Mouse (Mus musculus) lung, adult 2 months (tissue): ENCODE measurements around the gene Akr1a1. TPM values are rescaled to one million over a fixed set of nuclear protein-coding genes. Genes with fewer than 3 reads are reported as not detected.
A peak's percentile ranks its signal among the peaks of the same experiment; 100 is the strongest.

ENCODE experiments used
- DNase-seq: peaks from one replicate; pipeline ENCODE4 v3.0.0; 2022
- H3K4me1 ChIP-seq: fragments of 200-500 bp; 2 replicates; pipeline ENCODE4 v1.6.1; 2011; ENCODE audit warnings: low read length; ENCODE audit not compliant: control insufficient read depth, insufficient read depth
- H3K4me3 ChIP-seq: fragments of 200-500 bp; replicated peaks from 2 replicates; pipeline ENCODE3; 2011; ENCODE audit warnings: low read depth, mild to moderate bottlenecking, control low read depth, low read length; ENCODE audit errors: extremely low read depth
- CTCF ChIP-seq: fragments of 200-500 bp; IDR thresholded peaks from 2 replicates; pipeline ENCODE4 v1.5.1; 2011; ENCODE audit warnings: mild to moderate bottlenecking, low read length, control low read depth; ENCODE audit not compliant: insufficient read depth
- POLR2A ChIP-seq: fragments of 200-500 bp; IDR thresholded peaks from 2 replicates; pipeline ENCODE4 v1.6.1; 2011; ENCODE audit warnings: low read depth, mild to moderate bottlenecking, control low read depth, low read length, borderline replicate concordance; ENCODE audit errors: extremely low read depth
- WGBS: fragments of 180-500 bp; shearing (Covaris S2); methylation state at CpG from one replicate; pipeline ENCODE4 v1.1.7; 2018; 5-methylcytosine and 5-hydroxymethylcytosine counted together
- polyA plus RNA-seq: library from polyadenylated mRNA; depleted of rRNA; stranded (reverse); fragments of >200 nt; gene quantifications from 2 replicates; pipeline ENCODE4 v1.2.3, GENCODE M21; 2012

Gene Akr1a1
- polyA plus RNA-seq, 1 experiment, result 669 TPM

DNA sequence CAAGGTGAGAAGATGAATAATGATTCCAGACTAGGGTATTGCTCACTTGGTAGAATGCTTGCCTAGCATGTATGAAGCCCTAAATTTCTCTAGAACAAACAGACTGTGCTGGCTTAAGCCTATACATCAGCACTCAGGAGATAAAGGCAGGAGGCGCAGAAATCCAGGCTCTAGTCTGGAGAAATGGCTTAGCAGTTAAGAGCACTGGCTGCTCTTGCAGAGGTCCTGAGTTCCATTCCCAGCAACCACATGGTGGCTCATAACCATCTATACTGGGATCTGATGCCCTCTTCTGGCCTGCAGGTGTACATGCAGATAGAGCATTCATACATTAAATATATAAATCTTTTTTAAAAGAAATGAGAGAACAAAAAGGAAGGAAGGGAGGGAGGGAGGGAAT lies 9.4 kb downstream of the Akr1a1 start:
- no peak for DNase-seq
- TF ChIP-seq POLR2A (no peak), CTCF (no peak)
- WGBS, result 94% methylated on average over 1 of the region's 1 CpGs

DNA sequence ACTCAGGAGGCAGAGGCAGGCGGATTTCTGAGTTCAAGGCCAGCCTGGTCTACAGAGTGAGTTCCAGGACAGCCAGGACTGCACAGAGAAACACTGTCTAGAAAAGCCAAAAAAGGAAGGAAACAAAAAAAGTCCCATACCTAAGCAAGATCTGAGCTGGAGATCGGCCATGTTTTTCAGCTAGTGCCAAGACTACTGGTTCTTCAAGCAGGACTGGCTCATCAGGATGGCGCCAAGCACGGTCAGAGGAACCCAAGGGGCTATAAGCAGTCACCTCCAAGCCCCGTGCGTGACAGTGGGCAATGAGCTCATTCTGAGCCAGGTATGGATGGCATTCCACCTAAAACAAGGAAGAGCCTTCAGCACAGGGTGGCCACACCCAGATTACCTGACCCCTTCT lies 12.7 kb downstream of the Akr1a1 start:
- TF ChIP-seq POLR2A (no peak), CTCF (no peak)
- 90% methylated on average over 6 of the region's 6 CpGs for WGBS
- DNase-seq, result no peak
- H3K4me3 ChIP-seq, result no peak overlapping the region
- H3K4me1 ChIP-seq, result no peaks in the 10 kb centered on the region

More for the DNA sequence above, 9.4 kb downstream of the Akr1a1 start:
- peaks cover 13% of the 10 kb centered on the region for H3K4me1 ChIP-seq
- H3K4me3 ChIP-seq, result no peak overlapping the region

DNA sequence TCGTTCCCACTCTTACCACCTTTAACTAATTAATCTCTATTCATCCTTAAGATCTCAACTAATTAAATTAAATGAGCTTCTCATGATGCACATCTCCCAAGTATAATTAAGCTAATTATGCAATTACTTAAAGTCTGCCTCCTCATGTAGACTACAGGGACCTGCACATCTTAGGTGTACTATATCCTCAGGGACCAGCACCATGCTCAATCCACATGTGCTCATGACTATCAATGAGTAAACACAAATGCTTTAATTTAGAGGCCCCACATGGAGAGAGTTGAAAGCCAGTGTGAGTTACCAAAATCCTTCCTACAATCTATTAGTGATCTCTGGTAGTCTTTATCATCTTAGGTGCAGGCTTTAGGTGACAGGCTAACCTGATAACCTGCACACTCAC lies 16.3 kb downstream of the Akr1a1 start:
- no peaks in the 10 kb centered on the region for H3K4me1 ChIP-seq
- no peak for DNase-seq
- WGBS, result 91% methylated on average over 1 of the region's 1 CpGs
- no peak overlapping the region for H3K4me3 ChIP-seq
- no peak for TF ChIP-seq CTCF
- no peak for TF ChIP-seq POLR2A

DNA sequence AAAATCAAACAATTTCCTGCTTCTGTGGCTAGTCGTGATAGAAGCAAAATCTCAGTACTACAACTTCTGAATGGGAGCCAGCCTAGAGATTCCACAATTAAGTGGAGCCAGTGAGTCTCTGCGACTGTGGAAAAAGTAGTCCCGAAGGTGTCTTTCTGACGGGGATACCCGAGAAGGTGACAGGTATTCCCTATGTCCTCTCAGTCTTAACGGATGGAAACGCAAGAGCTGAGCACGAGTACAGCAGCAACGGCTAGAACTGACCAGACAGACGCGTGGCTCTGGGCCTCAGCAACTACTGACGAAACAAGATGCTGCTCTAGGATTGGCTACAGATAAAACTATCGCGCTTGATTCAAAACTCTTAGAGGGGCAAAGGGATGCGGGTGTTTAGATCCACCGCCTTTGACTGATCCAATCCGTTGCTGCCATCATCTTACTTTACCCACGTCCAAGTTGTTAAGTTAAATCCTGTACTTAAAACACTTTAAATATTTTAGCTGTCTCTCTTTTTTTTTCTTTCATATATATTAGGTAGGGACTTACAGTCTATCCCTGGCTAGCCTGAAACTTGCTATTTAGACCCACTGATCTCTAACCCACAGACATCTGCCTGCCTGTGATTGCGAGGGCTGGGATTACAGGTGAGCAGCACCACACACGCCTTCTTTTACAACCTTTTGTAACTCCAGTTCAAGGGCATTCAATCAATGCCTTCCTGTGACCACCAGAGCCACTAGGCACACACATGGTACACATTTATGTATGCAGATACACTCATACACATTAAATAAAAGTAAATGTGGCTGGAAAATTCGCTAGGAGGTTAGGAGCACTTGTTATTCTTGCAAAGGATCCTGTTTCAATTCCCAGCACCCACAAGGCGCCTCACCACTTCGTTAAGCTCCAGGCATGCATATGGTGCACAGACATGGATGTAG lies 23.5 kb downstream of the Akr1a1 start, which contains the start of gene Nasp:
Gene Nasp, minus strand, starts transcription at position 220 of the 941 bp plus-strand sequence.
- 7% methylated on average over 23 of the region's 23 CpGs for WGBS
- DNase-seq, result peak; percentile 77

DNA sequence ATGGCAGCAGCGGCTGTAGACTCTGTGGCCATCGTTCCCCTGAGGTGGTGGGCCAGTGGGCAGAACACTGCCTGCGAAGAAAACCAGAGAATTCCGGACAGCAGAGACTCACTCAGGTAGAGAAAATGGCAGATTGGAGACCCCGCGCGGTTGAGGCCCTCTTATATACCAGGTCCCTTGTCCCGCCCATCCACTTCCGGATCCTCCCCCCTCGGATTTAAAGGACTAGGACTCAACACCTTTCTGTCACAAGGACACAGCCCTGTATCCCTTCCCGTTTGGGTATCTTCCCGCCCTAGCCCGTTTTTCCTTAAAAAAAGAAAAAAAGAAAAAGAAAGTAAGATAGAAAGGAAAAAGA lies 24.1 kb downstream of the Akr1a1 start:
- 0% methylated on average over 13 of the region's 13 CpGs for WGBS
- peaks cover 6% of the 10 kb centered on the region for H3K4me1 ChIP-seq
- peak; percentile 92 for DNase-seq
- peak overlapping the region; percentile 75 for H3K4me3 ChIP-seq
- TF ChIP-seq CTCF, result no peak
- peak; percentile 86 for TF ChIP-seq POLR2A

More for the DNA sequence above, 23.5 kb downstream of the Akr1a1 start, which contains the start of gene Nasp:
- Histone ChIP-seq H3K4me1 (peaks cover 6% of the 10 kb centered on the region), H3K4me3 (peak within 1 kb of the TSS; percentile 75)
- TF ChIP-seq POLR2A (no peak), CTCF (no peak)

DNA sequence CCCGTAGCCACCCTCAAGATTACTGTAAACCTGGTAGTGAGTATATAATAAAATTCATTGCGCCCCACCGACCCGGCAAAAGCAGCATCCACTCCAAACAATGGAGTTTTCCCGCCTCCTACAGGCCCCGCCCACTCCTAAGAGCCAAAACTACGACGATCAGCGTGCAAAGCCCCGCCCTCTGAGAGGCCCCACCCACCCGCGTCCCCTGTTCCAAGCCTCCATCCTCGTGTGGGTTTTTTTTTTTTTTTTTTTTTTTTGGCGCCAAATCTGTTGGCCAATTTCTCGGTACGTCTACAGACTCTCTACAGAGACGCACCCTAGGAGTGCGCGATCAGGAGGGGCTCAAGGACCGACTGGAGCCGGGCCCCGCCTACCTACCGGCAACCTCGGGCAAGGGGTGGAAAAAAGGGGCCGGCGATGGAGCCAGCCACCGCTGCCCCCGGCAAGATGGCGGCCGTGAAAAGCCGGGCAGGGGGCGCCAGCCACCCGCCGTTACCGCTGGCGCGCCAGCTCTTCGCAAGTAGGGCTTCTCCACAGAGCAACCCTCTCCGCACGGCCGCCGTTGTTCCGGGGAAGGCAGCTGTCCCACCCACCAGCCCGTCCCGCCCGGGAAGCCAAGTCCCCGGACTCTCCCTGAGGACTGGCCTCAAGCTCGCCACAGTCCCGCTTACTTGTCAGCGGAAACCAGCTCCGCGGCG lies 24.7 kb downstream of the Akr1a1 start:
- DNase-seq, result peak; percentile 68
- TF ChIP-seq POLR2A (no peak), CTCF (no peak)
- Histone ChIP-seq H3K4me3 (peak overlapping the region; percentile 75), H3K4me1 (peaks cover 6% of the 10 kb centered on the region)
- under 1% methylated on average over 53 of the region's 53 CpGs for WGBS

DNA sequence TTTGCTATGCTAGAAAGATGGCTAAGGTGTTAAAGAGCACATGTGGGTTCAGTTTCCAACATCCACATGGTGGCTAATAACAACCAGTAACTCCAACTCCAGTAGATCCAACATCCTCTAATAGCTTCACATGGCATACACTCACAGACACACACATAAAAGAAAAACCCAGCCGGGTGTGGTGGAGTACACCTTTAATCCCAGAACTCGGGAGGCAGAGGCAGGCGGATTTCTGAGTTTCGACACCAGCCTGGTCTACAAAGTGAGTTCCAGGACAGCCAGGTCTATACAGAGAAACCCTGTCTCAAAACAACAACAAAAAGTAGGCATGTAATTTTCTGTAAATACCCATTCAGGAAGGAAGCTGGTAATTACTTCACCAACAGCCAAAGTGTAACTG lies 26.6 kb downstream of the Akr1a1 start:
- DNase-seq, result no peak
- 92% methylated on average over 4 of the region's 4 CpGs for WGBS
- peaks cover 6% of the 10 kb centered on the region for H3K4me1 ChIP-seq
- H3K4me3 ChIP-seq, result no peak overlapping the region
- TF ChIP-seq CTCF, result no peak
- no peak for TF ChIP-seq POLR2A

DNA sequence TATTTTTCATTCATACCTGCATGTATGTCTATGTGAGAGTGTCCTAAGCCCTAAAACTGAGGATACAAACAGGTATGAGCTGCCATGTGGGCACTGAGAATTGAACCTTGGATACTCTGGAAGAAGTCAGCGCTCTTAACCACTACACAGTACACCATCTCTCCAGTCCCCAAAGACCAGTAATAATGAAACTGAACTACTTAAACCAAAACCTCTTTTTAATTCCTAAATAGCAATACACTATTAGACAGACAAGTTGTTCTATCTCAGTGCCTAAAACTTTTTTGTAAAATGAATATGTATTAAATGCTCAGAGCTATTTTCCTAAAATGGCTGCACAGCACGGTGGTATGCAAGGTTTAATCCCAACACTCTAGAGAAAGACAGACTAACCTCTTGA lies 36.2 kb downstream of the Akr1a1 start:
- no peak for TF ChIP-seq CTCF
- no peak for TF ChIP-seq POLR2A
- no peak for DNase-seq
- no peak overlapping the region for H3K4me3 ChIP-seq
- no peaks in the 10 kb centered on the region for H3K4me1 ChIP-seq
- WGBS, result 95% methylated on average over 2 of the region's 2 CpGs

DNA sequence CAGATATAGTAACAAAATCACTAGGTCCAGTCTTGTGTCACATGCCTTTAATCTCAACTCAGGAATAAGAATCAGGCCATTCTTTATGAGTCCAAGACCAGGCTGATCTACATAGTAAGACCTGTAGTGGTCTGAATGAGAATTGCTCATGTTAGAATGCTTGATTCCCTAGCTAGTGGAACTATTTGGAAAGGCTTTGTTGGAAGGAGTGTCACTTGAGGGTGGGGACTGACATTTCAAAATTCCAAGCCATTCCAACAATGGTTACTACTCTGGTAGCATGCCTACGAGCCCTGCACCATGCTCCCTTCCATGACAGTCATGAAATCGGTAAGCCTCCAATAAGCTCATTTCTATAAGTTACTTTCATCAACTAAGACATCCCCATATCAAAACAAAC lies 38.9 kb downstream of the Akr1a1 start:
- no peak overlapping the region for H3K4me3 ChIP-seq
- WGBS, result 96% methylated on average over 2 of the region's 2 CpGs
- TF ChIP-seq POLR2A (no peak), CTCF (no peak)
- no peak for DNase-seq
- H3K4me1 ChIP-seq, result no peaks in the 10 kb centered on the region
